Mouse (Mus musculus) lung, postnatal 25 days (tissue): ENCODE results near the gene Lrp8.

Experiments
- DNase-seq: peaks from one replicate; pipeline ENCODE4 v3.0.0; 2022; ENCODE audit warnings: low spot score

Gene Lrp8

DNA sequence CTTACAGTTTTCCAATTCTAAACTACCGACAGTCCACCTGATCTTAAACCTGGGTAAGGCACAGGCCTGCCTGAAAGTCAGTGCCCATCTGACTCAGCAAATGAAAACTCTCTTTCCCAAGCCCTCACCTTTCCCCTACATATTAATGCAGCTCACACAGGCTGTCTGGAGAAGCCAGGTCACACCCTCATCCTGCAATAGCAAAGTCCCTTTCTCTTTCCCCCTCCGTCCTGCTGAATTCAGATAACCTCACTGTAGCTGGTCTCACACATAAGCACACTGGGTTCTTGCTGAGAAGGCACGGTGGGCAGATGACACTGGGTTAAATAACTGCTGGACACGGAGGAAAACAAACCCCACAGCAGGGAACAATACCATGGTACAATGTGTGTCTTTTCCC lies 119.9 kb downstream of the Lrp8 start:
- peak; percentile 34 for DNase-seq

DNA sequence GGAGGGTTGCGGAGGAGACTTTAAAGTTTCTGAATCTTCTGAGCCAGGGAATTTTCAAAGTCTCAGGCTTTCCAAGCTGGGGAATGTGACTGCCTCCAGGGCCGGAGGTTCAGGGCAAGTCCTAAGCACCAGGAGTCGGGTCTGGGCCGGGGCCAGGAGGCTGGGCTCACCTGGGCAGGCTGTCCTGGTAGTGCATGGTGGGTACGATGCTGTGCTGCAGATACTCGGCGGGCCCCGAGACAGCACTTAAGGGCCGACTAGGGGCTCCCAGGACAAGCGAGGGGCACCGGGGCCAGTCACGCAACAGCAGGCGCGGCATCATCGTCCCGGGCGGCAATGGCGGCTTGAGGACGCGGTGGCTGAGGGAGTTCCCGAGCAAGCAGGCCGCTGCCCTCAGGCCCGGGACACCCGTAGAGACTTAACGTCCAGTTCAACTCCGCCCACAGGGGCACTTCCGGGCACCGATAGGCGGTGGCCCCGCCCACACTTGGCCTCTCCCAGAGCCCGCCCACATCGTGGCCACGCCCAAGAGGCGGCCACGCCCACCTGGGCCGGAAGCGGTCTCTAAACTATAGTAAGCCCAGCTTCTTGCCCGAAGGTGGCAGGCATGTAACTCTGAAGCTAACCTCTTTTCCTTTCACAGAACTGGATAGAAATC lies 121.2 kb downstream of the Lrp8 start, which contains the start of gene Cpt2:
Cpt2 (minus strand) TSS at position 466 of the 658 bp plus-strand sequence.
- peak; percentile 96 for DNase-seq

DNA sequence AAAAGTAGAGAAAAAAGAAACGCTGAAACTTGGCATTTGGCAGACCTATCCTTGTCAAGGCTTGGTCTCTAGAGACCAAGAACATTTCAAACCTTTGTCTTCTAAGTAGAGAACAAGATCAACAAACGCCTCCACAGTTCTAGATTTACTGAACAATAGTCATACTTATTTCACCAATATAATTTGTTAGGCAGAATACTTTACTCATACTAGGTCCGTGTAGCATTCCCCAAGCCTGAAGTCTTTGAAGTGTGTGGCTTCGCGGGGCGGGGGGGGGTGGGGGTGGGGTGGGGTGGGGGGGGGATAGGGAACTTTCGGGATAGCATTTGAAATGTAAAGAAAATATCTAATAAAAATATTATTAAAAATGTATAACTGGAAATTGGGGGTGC lies 121.7 kb downstream of the Lrp8 start:
- DNase-seq = no peak
